Mouse (Mus musculus): ENCODE measurements around the gene Uchl3.

DNA sequence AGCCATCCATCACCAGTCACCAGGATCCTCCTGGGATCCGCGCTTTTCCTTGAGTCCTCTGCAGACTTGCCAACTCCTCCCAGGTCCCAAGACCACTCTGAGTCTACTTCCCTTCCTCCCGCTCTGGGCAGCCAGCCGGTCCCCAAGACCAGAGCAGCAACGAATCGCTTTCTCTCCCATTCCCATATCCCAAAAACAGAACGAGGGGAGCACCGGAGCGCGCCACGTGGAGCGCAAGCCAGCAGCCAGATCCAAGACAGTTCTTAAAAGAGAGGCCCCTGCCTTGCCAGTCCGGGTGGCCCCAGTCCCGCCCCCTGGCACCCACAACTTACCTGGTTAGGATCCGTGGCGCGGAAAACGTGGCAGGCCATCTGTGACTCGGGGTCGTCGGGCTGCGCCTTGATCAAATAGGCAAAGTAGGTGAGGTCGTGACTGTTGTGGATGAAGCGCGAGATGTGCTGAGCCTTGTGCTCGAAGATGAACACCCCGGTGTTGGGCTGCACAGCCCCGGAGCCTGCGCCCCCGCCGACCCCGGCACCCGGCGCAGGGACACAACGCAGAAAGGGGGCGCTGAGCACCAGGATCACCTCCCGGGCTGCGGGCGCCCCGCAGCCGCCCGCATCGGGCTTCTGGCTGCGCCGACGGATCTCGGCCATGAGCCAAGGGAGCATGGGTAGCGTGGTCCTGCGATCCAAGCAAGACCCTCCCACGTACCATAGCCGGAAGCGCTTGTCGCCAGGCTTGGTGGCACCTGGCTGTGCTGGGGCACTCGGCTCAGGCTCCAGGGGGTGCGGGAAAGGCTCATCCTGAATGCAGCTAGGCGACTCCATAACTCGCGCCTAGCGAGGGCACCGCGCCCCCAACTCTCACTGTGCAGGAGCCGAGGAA lies 45.9 kb upstream of the Uchl3 start:
- TF ChIP-seq CTCF (IDR thresholded peaks at IDR 0.05; ENCODE audit: borderline replicate concordance, insufficient read depth, low read length) = no peak
- TF ChIP-seq POLR2A (IDR thresholded peaks at IDR 0.05; ENCODE audit: low read depth, low read length) = no peak

Data from embryonic fibroblast, embryonic 13.5 days (primary cell).